Mouse (Mus musculus) lung, postnatal 0 days (tissue): ENCODE measurements around the gene Ccdc177. TPM values are rescaled to one million over a fixed set of nuclear protein-coding genes. Genes with fewer than 3 reads are reported as not detected.

Experiments used
- ATAC-seq: fragments of 200-750 bp; cut with Nextera tagmentation; 2 replicates; pipeline ENCODE4 v1.8.0; 2017; ENCODE audit warnings: moderate library complexity
- DNase-seq: peaks from one replicate; pipeline ENCODE4 v3.0.0-alpha.2; 2016; ENCODE audit warnings: low spot score
- H3K27ac ChIP-seq: fragments of 300-500 bp; sonication (generic); 2 replicates; pipeline ENCODE4 v1.5.1; 2014; ENCODE audit warnings: antibody characterized with exemption, mild to moderate bottlenecking, low read length, mixed read lengths
- H3K27me3 ChIP-seq: fragments of 300-500 bp; sonication (generic); replicated peaks from 2 replicates; pipeline ENCODE4 v1.6.1; 2014; ENCODE audit warnings: low read length, mixed read lengths; ENCODE audit not compliant: insufficient read depth
- H3K36me3 ChIP-seq: fragments of 300-500 bp; sonication (generic); 2 replicates; pipeline ENCODE4 v1.6.1; 2014; ENCODE audit warnings: low read length, mixed read lengths; ENCODE audit not compliant: insufficient read depth
- H3K4me1 ChIP-seq: fragments of 300-500 bp; sonication (generic); 2 replicates; pipeline ENCODE4 v1.6.1; 2014; ENCODE audit warnings: antibody characterized with exemption, low read depth, low read length, mixed read lengths; ENCODE audit not compliant: insufficient read depth
- H3K4me2 ChIP-seq: fragments of 300-500 bp; sonication (generic); replicated peaks from 2 replicates; pipeline ENCODE4 v1.6.1; 2014; ENCODE audit warnings: low read depth, mild to moderate bottlenecking, low read length, moderate library complexity, mixed read lengths
- H3K4me3 ChIP-seq: fragments of 300-500 bp; sonication (generic); 2 replicates; pipeline ENCODE4 v1.5.1; 2014; ENCODE audit warnings: low read depth, low read length
- H3K9ac ChIP-seq: fragments of 300-500 bp; sonication (generic); replicated peaks from 2 replicates; pipeline ENCODE4 v1.6.1; 2014; ENCODE audit warnings: low read depth, mild to moderate bottlenecking
- H3K9me3 ChIP-seq: fragments of 300-500 bp; sonication (generic); 2 replicates; pipeline ENCODE4 v1.6.1; 2016; ENCODE audit warnings: low read length, mixed read lengths
- CTCF ChIP-seq: IDR thresholded peaks from 2 replicates; pipeline ENCODE4 v1.5.1; 2016; ENCODE audit warnings: antibody characterized with exemption, mild to moderate bottlenecking
- EP300 ChIP-seq: IDR thresholded peaks from 2 replicates; pipeline ENCODE4 v1.6.1; 2016; ENCODE audit warnings: antibody characterized with exemption, mild to moderate bottlenecking, control low read depth
- WGBS: fragments of 180-500 bp; shearing (Covaris S2); extraction: QIAGEN DNeasy Blood & Tissue Kit; methylation state at CpG from one replicate; pipeline ENCODE4 v1.1.7; 2014; 5-methylcytosine and 5-hydroxymethylcytosine counted together
- polyA plus RNA-seq: library from polyadenylated mRNA; unstranded; fragments of >200 nt; fragmentation: Nextera tagmentation; extraction: Ambion mirVana; gene quantifications from 2 replicates; pipeline ENCODE4 v1.2.1, GENCODE M21; 2015

Ccdc177 gene
- 0.02 TPM in 1 of 2 replicates, not detected in the other for polyA plus RNA-seq

GRCm38 (mm10) chr12:80760396-80760801, at the start of gene Ccdc177:
Gene Ccdc177, minus strand, starts transcription at chr12:80760687.
- ATAC-seq (no peak), DNase-seq (peak; percentile 82)
- peaks cover 62% of the 10 kb centered on the region for H3K27me3 ChIP-seq
- no peak within 1 kb of the TSS for H3K9ac ChIP-seq
- no peaks in the 10 kb centered on the region for H3K36me3 ChIP-seq
- H3K27ac ChIP-seq, result no peak within 1 kb of the TSS
- TF ChIP-seq EP300, result no peak
- peak; percentile 94 for TF ChIP-seq CTCF
- WGBS, result under 1% methylated on average over 24 of the region's 24 CpGs
- no peaks in the 10 kb centered on the region for H3K9me3 ChIP-seq
- peak within 1 kb of the TSS; percentile 23; the same call in 1 of the 2 replicates for H3K4me3 ChIP-seq
- peaks cover 16% of the 10 kb centered on the region for H3K4me1 ChIP-seq
- H3K4me2 ChIP-seq, result peak within 1 kb of the TSS; percentile 50

- 40% methylated on average over 2 of the region's 2 CpGs for WGBS
- DNase-seq, result no peak
- Histone ChIP-seq H3K27ac (no peak overlapping the region), H3K4me3 (no peak overlapping the region), H3K9me3 (no peaks in the 10 kb centered on the region), H3K4me2 (no peak overlapping the region), H3K9ac (no peak overlapping the region), H3K36me3 (no peaks in the 10 kb centered on the region), H3K4me1 (peaks cover 23% of the 10 kb centered on the region), H3K27me3 (no peaks in the 10 kb centered on the region)
- TF ChIP-seq EP300, result no peak
- TF ChIP-seq CTCF, result no peak
- no peak for ATAC-seq
These were observed 49.5 kb upstream of the Ccdc177 start for GRCm38 (mm10) chr12:80810005-80810404.

GRCm38 (mm10) chr12:80807451-80808085, 47.1 kb upstream of the Ccdc177 start:
- 68% methylated on average over 2 of the region's 2 CpGs for WGBS
- ATAC-seq (no peak), DNase-seq (no peak)
- H3K27me3 ChIP-seq, result no peaks in the 10 kb centered on the region
- no peak overlapping the region for H3K4me3 ChIP-seq
- H3K36me3 ChIP-seq, result no peaks in the 10 kb centered on the region
- no peak for TF ChIP-seq CTCF
- no peak overlapping the region for H3K27ac ChIP-seq
- H3K4me2 ChIP-seq, result no peak overlapping the region
- H3K4me1 ChIP-seq, result peaks cover 25% of the 10 kb centered on the region
- no peak overlapping the region for H3K9ac ChIP-seq
- H3K9me3 ChIP-seq, result no peaks in the 10 kb centered on the region

GRCm38 (mm10) chr12:80804861-80805428, 44.5 kb upstream of the Ccdc177 start:
- DNase-seq (no peak), ATAC-seq (no peak)
- TF ChIP-seq EP300 (no peak), CTCF (no peak)
- H3K36me3 ChIP-seq, result no peaks in the 10 kb centered on the region
- H3K4me2 ChIP-seq, result no peak overlapping the region
- H3K27ac ChIP-seq, result no peak overlapping the region
- H3K4me3 ChIP-seq, result no peak overlapping the region
- WGBS, result 84% methylated on average over 6 of the region's 6 CpGs
- peaks cover 15% of the 10 kb centered on the region for H3K4me1 ChIP-seq
- no peak overlapping the region for H3K9ac ChIP-seq
- no peaks in the 10 kb centered on the region for H3K27me3 ChIP-seq
- no peaks in the 10 kb centered on the region for H3K9me3 ChIP-seq

- Histone ChIP-seq H3K27me3 (no peaks in the 10 kb centered on the region), H3K4me3 (no peak overlapping the region), H3K4me1 (peaks cover 13% of the 10 kb centered on the region), H3K27ac (peak overlapping the region; percentile 29), H3K4me2 (no peak overlapping the region), H3K36me3 (no peaks in the 10 kb centered on the region), H3K9me3 (no peaks in the 10 kb centered on the region), H3K9ac (no peak overlapping the region)
- 36% methylated on average over 3 of the region's 3 CpGs for WGBS
- DNase-seq (peak; percentile 59), ATAC-seq (peak; percentile 33)
- TF ChIP-seq EP300, result no peak; the same call in 1 of the 2 replicates
- no peak for TF ChIP-seq CTCF
These were observed 43.4 kb upstream of the Ccdc177 start for GRCm38 (mm10) chr12:80803924-80804323.

- DNase-seq, result no peak
- Histone ChIP-seq H3K9me3 (no peaks in the 10 kb centered on the region), H3K27me3 (no peaks in the 10 kb centered on the region), H3K4me2 (no peak overlapping the region), H3K27ac (no peak overlapping the region), H3K4me3 (no peak overlapping the region), H3K9ac (no peak overlapping the region), H3K4me1 (peaks cover 7% of the 10 kb centered on the region), H3K36me3 (no peaks in the 10 kb centered on the region)
- ATAC-seq, result no peak
- TF ChIP-seq EP300, result no peak
- peak; percentile 50 for TF ChIP-seq CTCF
- WGBS, result 97% methylated on average over 1 of the region's 1 CpGs
These were observed 41.0 kb upstream of the Ccdc177 start for GRCm38 (mm10) chr12:80801443-80801842.
